Mouse (Mus musculus) limb, embryonic 12.5 days (tissue): ENCODE measurements at regions not wholly inside any gene's neighbourhood (a gene's known extent, or its start where the extent isn't known, plus 50 kb on each side); places are given as distances from the start of the nearest gene placed in this dataset.

Source experiments
- ATAC-seq: fragments of 200-750 bp; cut with Nextera tagmentation; 2 replicates; pipeline ENCODE4 v1.8.0; 2017; ENCODE audit warnings: low read depth, moderate TSS enrichment; ENCODE audit not compliant: insufficient number of reproducible peaks, insufficient read depth, low FRiP score, low TSS enrichment
- H3K27ac ChIP-seq: fragments of 300-500 bp; sonication (generic); 2 replicates; pipeline ENCODE4 v1.5.1; 2016; ENCODE audit warnings: mild to moderate bottlenecking, moderate library complexity
- H3K27me3 ChIP-seq: fragments of 300-500 bp; sonication (generic); 2 replicates; pipeline ENCODE4 v1.6.1; 2016; ENCODE audit warnings: mild to moderate bottlenecking, moderate library complexity
- H3K36me3 ChIP-seq: fragments of 300-500 bp; sonication (generic); 2 replicates; pipeline ENCODE4 v1.6.1; 2016; ENCODE audit warnings: mild to moderate bottlenecking, moderate library complexity
- H3K4me1 ChIP-seq: fragments of 300-500 bp; sonication (generic); replicated peaks from 2 replicates; pipeline ENCODE4 v1.6.1; 2016
- H3K4me2 ChIP-seq: fragments of 300-500 bp; sonication (generic); 2 replicates; pipeline ENCODE4 v1.6.1; 2016; ENCODE audit warnings: mild to moderate bottlenecking, moderate library complexity
- H3K4me3 ChIP-seq: fragments of 300-500 bp; sonication (generic); replicated peaks from 2 replicates; pipeline ENCODE4 v1.5.1; 2016; ENCODE audit warnings: mild to moderate bottlenecking
- H3K9ac ChIP-seq: fragments of 300-500 bp; sonication (generic); replicated peaks from 2 replicates; pipeline ENCODE4 v1.6.1; 2016; ENCODE audit warnings: mild to moderate bottlenecking, moderate library complexity
- H3K9me3 ChIP-seq: fragments of 300-500 bp; sonication (generic); 2 replicates; pipeline ENCODE4 v1.6.1; 2016; ENCODE audit warnings: mild to moderate bottlenecking, moderate library complexity
- WGBS: fragments of 180-500 bp; shearing (Covaris S2); methylation state at CpG from one replicate; pipeline ENCODE4 v1.1.7; 2016; 5-methylcytosine and 5-hydroxymethylcytosine counted together

- WGBS = 86% methylated on average over 4 of the region's 4 CpGs
- no peak for ATAC-seq
- no peak overlapping the region for H3K4me2 ChIP-seq
- no peak overlapping the region for H3K4me3 ChIP-seq
- 0 out of 2 replicates have a peak, but pooled peaks cover 3% of the 10 kb centered on the region for H3K4me1 ChIP-seq
- H3K27me3 ChIP-seq = no peaks in the 10 kb centered on the region
- no peak overlapping the region for H3K9ac ChIP-seq
- no peaks in the 10 kb centered on the region for H3K9me3 ChIP-seq
- H3K36me3 ChIP-seq = no peaks in the 10 kb centered on the region
- H3K27ac ChIP-seq = no peak overlapping the region
Observed at GRCm38 (mm10) chr6:31061813-31062212, 102.9 kb upstream of the Klf14 start.

GRCm38 (mm10) chr6:31065419-31065818 is 106.5 kb upstream of the Klf14 start:
- 74% methylated on average over 9 of the region's 9 CpGs for WGBS
- Histone ChIP-seq H3K4me2 (no peak overlapping the region), H3K4me1 (0 out of 2 replicates have a peak, but pooled peaks cover 3% of the 10 kb centered on the region), H3K9me3 (no peaks in the 10 kb centered on the region), H3K27me3 (no peaks in the 10 kb centered on the region), H3K27ac (0 out of 2 replicates have a peak overlapping the region, but pooled peaks have one; percentile 2), H3K9ac (no peak overlapping the region), H3K36me3 (no peaks in the 10 kb centered on the region), H3K4me3 (no peak overlapping the region)
- no peak for ATAC-seq

- H3K4me1 ChIP-seq = peaks cover 15% of the 10 kb centered on the region
- WGBS = 80% methylated on average over 5 of the region's 5 CpGs
- H3K4me3 ChIP-seq = no peak overlapping the region
- H3K27me3 ChIP-seq = no peaks in the 10 kb centered on the region
- H3K4me2 ChIP-seq = no peak overlapping the region
- no peak for ATAC-seq
- H3K27ac ChIP-seq = no peak overlapping the region
- no peak overlapping the region for H3K9ac ChIP-seq
- H3K9me3 ChIP-seq = no peaks in the 10 kb centered on the region
- H3K36me3 ChIP-seq = no peaks in the 10 kb centered on the region
Observed at GRCm38 (mm10) chr6:31066861-31067260, 108.0 kb upstream of the Klf14 start.

- Histone ChIP-seq H3K9me3 (no peaks in the 10 kb centered on the region), H3K4me3 (no peak overlapping the region), H3K27ac (no peak overlapping the region), H3K36me3 (no peaks in the 10 kb centered on the region), H3K9ac (no peak overlapping the region), H3K4me1 (peaks cover 17% of the 10 kb centered on the region), H3K27me3 (no peaks in the 10 kb centered on the region), H3K4me2 (no peak overlapping the region)
- ATAC-seq = no peak
- WGBS = 73% methylated on average over 7 of the region's 7 CpGs
Observed at GRCm38 (mm10) chr6:31067453-31067852, 108.6 kb upstream of the Klf14 start.

GRCm38 (mm10) chr6:31069243-31069642 is 110.4 kb upstream of the Klf14 start:
- Histone ChIP-seq H3K4me3 (no peak overlapping the region), H3K4me2 (no peak overlapping the region), H3K36me3 (no peaks in the 10 kb centered on the region), H3K9ac (no peak overlapping the region), H3K27ac (no peak overlapping the region), H3K4me1 (peaks cover 21% of the 10 kb centered on the region), H3K9me3 (no peaks in the 10 kb centered on the region), H3K27me3 (no peaks in the 10 kb centered on the region)
- WGBS = 80% methylated on average over 13 of the region's 13 CpGs
- no peak for ATAC-seq

GRCm38 (mm10) chr6:31070537-31070936 is 111.7 kb upstream of the Klf14 start:
- H3K27ac ChIP-seq = no peak overlapping the region

GRCm38 (mm10) chr6:31070966-31071365 is 112.1 kb upstream of the Klf14 start:
- 65% methylated on average over 9 of the region's 9 CpGs for WGBS
- H3K9ac ChIP-seq = no peak overlapping the region
- no peak overlapping the region for H3K27ac ChIP-seq
- no peaks in the 10 kb centered on the region for H3K27me3 ChIP-seq
- H3K4me3 ChIP-seq = no peak overlapping the region
- no peaks in the 10 kb centered on the region for H3K36me3 ChIP-seq
- H3K4me2 ChIP-seq = no peak overlapping the region
- peaks cover 34% of the 10 kb centered on the region for H3K4me1 ChIP-seq
- no peak for ATAC-seq
- no peaks in the 10 kb centered on the region for H3K9me3 ChIP-seq

More at GRCm38 (mm10) chr6:31070537-31070936, 111.7 kb upstream of the Klf14 start:
- Histone ChIP-seq H3K9me3 (no peaks in the 10 kb centered on the region), H3K4me3 (no peak overlapping the region), H3K36me3 (no peaks in the 10 kb centered on the region), H3K4me1 (peaks cover 31% of the 10 kb centered on the region), H3K9ac (no peak overlapping the region), H3K4me2 (no peak overlapping the region), H3K27me3 (no peaks in the 10 kb centered on the region)
- WGBS = 87% methylated on average over 6 of the region's 6 CpGs
- ATAC-seq = no peak

GRCm38 (mm10) chr6:31072072-31072471 is 113.2 kb upstream of the Klf14 start:
- H3K9me3 ChIP-seq = no peaks in the 10 kb centered on the region
- no peaks in the 10 kb centered on the region for H3K27me3 ChIP-seq
- no peak overlapping the region for H3K4me3 ChIP-seq
- no peak overlapping the region for H3K27ac ChIP-seq
- H3K4me1 ChIP-seq = peaks cover 45% of the 10 kb centered on the region
- no peaks in the 10 kb centered on the region for H3K36me3 ChIP-seq
- no peak for ATAC-seq
- H3K9ac ChIP-seq = no peak overlapping the region
- H3K4me2 ChIP-seq = no peak overlapping the region
- 85% methylated on average over 7 of the region's 7 CpGs for WGBS

GRCm38 (mm10) chr6:31072559-31072958 is 113.7 kb upstream of the Klf14 start:
- H3K27ac ChIP-seq = no peak overlapping the region
- no peak overlapping the region for H3K4me3 ChIP-seq
- H3K36me3 ChIP-seq = no peaks in the 10 kb centered on the region
- no peaks in the 10 kb centered on the region for H3K27me3 ChIP-seq
- H3K9ac ChIP-seq = no peak overlapping the region
- H3K4me1 ChIP-seq = peaks cover 50% of the 10 kb centered on the region
- H3K4me2 ChIP-seq = no peak overlapping the region
- ATAC-seq = no peak
- WGBS = 26% methylated on average over 5 of the region's 5 CpGs
- no peaks in the 10 kb centered on the region for H3K9me3 ChIP-seq

GRCm38 (mm10) chr6:31073338-31073737 is 114.5 kb upstream of the Klf14 start:
- Histone ChIP-seq H3K9me3 (no peaks in the 10 kb centered on the region), H3K4me2 (no peak overlapping the region), H3K27ac (no peak overlapping the region), H3K9ac (no peak overlapping the region), H3K27me3 (no peaks in the 10 kb centered on the region), H3K4me1 (peaks cover 53% of the 10 kb centered on the region), H3K4me3 (no peak overlapping the region), H3K36me3 (no peaks in the 10 kb centered on the region)
- no peak for ATAC-seq
- 86% methylated on average over 8 of the region's 8 CpGs for WGBS

GRCm38 (mm10) chr6:31074394-31074793 is 115.5 kb upstream of the Klf14 start:
- ATAC-seq = no peak
- H3K9ac ChIP-seq = no peak overlapping the region
- H3K27me3 ChIP-seq = no peaks in the 10 kb centered on the region
- no peak overlapping the region for H3K4me2 ChIP-seq
- peaks cover 57% of the 10 kb centered on the region for H3K4me1 ChIP-seq
- H3K4me3 ChIP-seq = no peak overlapping the region
- no peaks in the 10 kb centered on the region for H3K36me3 ChIP-seq
- whole genome bisulfite sequencing = 45% methylated on average over 9 of the region's 9 CpGs
- no peak overlapping the region for H3K27ac ChIP-seq
- H3K9me3 ChIP-seq = no peaks in the 10 kb centered on the region

- ATAC-seq = no peak
- H3K9me3 ChIP-seq = no peaks in the 10 kb centered on the region
- H3K9ac ChIP-seq = no peak overlapping the region
- H3K4me2 ChIP-seq = no peak overlapping the region
- no peaks in the 10 kb centered on the region for H3K36me3 ChIP-seq
- no peaks in the 10 kb centered on the region for H3K27me3 ChIP-seq
- 28% methylated on average over 2 of the region's 2 CpGs for WGBS
- peaks cover 65% of the 10 kb centered on the region for H3K4me1 ChIP-seq
- peak overlapping the region; percentile 62; the same call in 1 of the 2 replicates for H3K27ac ChIP-seq
- H3K4me3 ChIP-seq = no peak overlapping the region
Observed at GRCm38 (mm10) chr6:31075209-31075571, 116.3 kb upstream of the Klf14 start.
